Mouse (Mus musculus): Measurements from ENCODE around the gene Serpinh1. TPM values are rescaled to one million over a fixed set of nuclear protein-coding genes. Genes with fewer than 3 reads are reported as not detected.
A peak's percentile ranks its signal among the peaks of the same experiment; 100 is the strongest.

Serpinh1 gene
- polyA plus RNA-seq (2014; fragmentation: Nextera tagmentation; extraction: Ambion mirVana) = 102 and 115 TPM in 2 replicates

DNA sequence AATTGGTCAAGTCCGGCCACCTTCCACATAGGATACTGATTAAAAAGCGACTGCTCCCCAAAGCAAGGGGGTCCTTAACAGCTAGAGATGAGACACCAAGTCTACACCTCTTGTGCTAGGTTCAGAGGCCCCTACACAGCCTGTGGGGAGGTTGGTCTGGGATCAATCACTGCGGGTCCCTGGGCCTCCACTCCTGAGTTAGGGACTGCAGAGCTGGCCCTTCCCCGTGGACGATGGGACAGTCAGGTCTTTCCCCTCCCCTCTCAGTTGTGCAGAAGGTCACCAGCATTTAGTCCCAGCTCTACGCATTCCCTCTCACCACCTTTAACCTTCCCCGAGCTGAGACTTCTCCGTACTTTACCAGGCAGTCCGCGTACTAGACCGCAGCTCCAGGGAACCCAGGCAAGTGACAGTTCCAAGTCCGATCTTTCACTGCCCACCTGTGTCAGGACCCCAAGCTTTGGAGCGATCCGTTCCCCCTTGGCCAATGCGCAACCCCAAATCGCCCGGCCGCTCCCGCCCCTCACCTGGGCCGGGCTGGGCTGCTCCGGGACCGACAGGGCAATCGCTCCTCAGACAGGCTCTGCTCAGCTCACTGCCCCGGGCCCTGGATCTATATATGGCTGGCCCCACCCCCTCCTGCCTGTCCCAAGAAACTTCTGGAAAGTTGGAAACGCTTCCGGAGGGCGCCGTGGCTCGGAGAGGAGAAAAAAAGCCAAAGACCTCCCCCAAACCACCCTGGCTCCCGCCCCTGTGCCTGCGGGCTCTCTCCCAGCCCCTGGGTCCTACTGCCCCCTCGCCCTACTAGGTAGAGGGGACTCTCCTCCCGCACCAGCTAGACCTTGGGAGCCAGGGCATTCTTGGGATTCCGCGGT, at the start of gene Serpinh1:
Gene Serpinh1, minus strand, starts transcription at position 714 of the 875 bp plus-strand sequence.
- ATAC-seq (peak; percentile 54), DNase-seq (ENCODE audit: low spot score) (peak; percentile 80)
- WGBS = 2% methylated on average over 34 of the region's 35 CpGs
- H3K36me3 ChIP-seq (ENCODE audit: control insufficient read depth, insufficient read depth, low read length) = peaks cover 12% of the 10 kb centered on the region
- H3K9ac ChIP-seq (ENCODE audit: low read length) = peak within 1 kb of the TSS; percentile 64
- peaks cover 48% of the 10 kb centered on the region for H3K4me1 ChIP-seq (ENCODE audit: control insufficient read depth, insufficient read depth, low read length)
- peak within 1 kb of the TSS; percentile 40 for H3K4me3 ChIP-seq (ENCODE audit: low read depth, low read length)
- no peaks in the 10 kb centered on the region for H3K9me3 ChIP-seq (replicated peaks; ENCODE audit: control insufficient read depth, low read length)
- H3K27ac ChIP-seq (ENCODE audit: low read depth, low read length) = peak within 1 kb of the TSS; percentile 88
- H3K4me2 ChIP-seq (ENCODE audit: low read length) = peak within 1 kb of the TSS; percentile 74
- H3K27me3 ChIP-seq (replicated peaks; ENCODE audit: control insufficient read depth, insufficient read depth, low read length) = no peaks in the 10 kb centered on the region

DNA sequence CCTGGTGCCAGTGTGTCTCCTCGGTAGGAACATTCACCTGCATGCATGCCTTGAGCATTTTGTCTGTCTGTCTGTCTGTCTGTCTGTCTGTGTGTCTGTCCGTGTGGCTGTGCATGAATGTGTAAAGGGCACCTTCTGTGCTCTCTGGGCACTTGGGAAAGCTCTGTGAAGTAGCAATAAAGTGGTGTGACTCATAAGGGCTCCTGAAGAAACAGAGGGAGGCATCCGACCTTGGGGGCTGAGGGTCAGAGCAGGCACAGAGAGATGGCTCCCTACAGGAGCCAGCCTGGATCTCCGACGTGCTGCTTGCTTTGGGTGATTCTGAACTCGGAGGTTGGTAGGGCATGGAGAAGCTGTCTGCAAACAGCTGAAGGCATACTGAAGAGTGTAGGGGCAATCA, 49.4 kb upstream of the Serpinh1 start:
- Histone ChIP-seq H3K36me3 (ENCODE audit: control insufficient read depth, insufficient read depth, low read length) (peaks cover 14% of the 10 kb centered on the region; the same call in 1 of the 2 replicates), H3K4me2 (ENCODE audit: low read length) (no peak overlapping the region), H3K4me1 (ENCODE audit: control insufficient read depth, insufficient read depth, low read length) (no peaks in the 10 kb centered on the region), H3K9ac (ENCODE audit: low read length) (no peak overlapping the region), H3K27ac (ENCODE audit: low read depth, low read length) (no peak overlapping the region), H3K27me3 (replicated peaks; ENCODE audit: control insufficient read depth, insufficient read depth, low read length) (no peaks in the 10 kb centered on the region), H3K4me3 (ENCODE audit: low read depth, low read length) (no peak overlapping the region), H3K9me3 (replicated peaks; ENCODE audit: control insufficient read depth, low read length) (no peaks in the 10 kb centered on the region)
- no peak for DNase-seq (ENCODE audit: low spot score)
- 84% methylated on average over 6 of the region's 6 CpGs for WGBS
- ATAC-seq = no peak

DNA sequence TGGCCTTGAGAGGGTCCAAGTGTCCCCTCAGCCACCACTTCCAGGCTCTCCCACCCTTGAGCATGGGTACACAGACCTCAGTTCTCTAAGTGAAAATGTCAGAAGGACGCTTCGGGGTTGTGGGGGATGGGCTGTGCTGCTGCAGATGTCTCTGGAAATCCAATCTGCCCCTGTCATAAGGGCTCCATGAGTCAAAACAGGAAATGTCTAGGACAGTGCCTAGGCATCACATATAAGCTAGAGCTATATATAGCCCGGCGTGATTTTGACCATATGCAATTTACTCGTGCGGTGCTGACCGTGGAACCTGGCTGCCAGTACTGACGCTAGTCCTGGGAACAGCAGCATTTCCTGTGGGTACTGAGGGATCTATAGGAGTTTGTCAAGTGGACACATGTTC, 48.3 kb upstream of the Serpinh1 start:
- H3K4me2 ChIP-seq (ENCODE audit: low read length) = no peak overlapping the region
- H3K9ac ChIP-seq (ENCODE audit: low read length) = no peak overlapping the region
- H3K36me3 ChIP-seq (ENCODE audit: control insufficient read depth, insufficient read depth, low read length) = peaks cover 14% of the 10 kb centered on the region; the same call in 1 of the 2 replicates
- DNase-seq (ENCODE audit: low spot score) (no peak), ATAC-seq (no peak)
- 95% methylated on average over 8 of the region's 8 CpGs for WGBS
- no peaks in the 10 kb centered on the region for H3K4me1 ChIP-seq (ENCODE audit: control insufficient read depth, insufficient read depth, low read length)
- H3K27me3 ChIP-seq (replicated peaks; ENCODE audit: control insufficient read depth, insufficient read depth, low read length) = no peaks in the 10 kb centered on the region
- no peaks in the 10 kb centered on the region for H3K9me3 ChIP-seq (replicated peaks; ENCODE audit: control insufficient read depth, low read length)
- H3K27ac ChIP-seq (ENCODE audit: low read depth, low read length) = no peak overlapping the region
- no peak overlapping the region for H3K4me3 ChIP-seq (ENCODE audit: low read depth, low read length)

DNA sequence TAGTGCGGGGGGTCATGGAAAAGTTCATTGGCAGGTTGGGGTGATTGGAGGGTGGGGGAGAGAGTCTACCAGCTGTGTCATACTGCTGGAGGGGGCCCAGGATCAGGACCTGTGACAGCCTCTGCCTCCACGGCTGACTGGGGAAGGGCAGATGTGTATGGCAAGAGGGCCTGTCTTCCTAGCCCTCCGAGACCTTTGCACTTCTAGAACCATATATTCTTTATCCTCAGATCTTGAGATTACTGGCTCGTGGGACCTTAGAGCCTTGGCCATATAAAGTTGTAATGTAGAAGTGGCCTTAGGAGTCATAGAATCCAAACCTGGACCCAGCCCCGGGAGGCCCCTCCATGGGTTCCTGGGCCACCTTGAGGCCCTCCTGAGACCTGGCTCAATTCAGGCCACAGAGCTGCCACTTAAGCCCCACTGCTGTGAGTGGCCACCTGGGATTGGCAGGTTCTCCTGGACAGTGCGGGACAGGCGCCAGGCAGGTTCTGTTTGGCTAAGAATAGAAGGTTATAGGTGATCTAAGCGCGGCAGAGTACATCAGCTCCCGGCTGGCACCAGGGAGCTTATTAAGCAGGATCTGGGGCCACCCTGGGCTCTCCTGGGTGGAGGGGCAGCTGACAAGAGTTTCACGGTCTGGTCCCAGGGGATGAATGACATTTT, 44.1 kb upstream of the Serpinh1 start:
- H3K27ac ChIP-seq (ENCODE audit: low read depth, low read length) = no peak overlapping the region
- WGBS = 79% methylated on average over 11 of the region's 11 CpGs
- no peaks in the 10 kb centered on the region for H3K4me1 ChIP-seq (ENCODE audit: control insufficient read depth, insufficient read depth, low read length)

GRCm38 (mm10) chr7:99395908-99396616, 43.0 kb upstream of the Serpinh1 start:
- ATAC-seq (peak; percentile 40; the same call in 1 of the 2 replicates), DNase-seq (ENCODE audit: low spot score) (peak; percentile 33)
- peaks cover 16% of the 10 kb centered on the region for H3K36me3 ChIP-seq (ENCODE audit: control insufficient read depth, insufficient read depth, low read length)
- H3K27ac ChIP-seq (ENCODE audit: low read depth, low read length) = no peak overlapping the region
- H3K4me1 ChIP-seq (ENCODE audit: control insufficient read depth, insufficient read depth, low read length) = no peaks in the 10 kb centered on the region
- 58% methylated on average over 11 of the region's 11 CpGs for WGBS
- H3K9ac ChIP-seq (ENCODE audit: low read length) = no peak overlapping the region
- no peak overlapping the region for H3K4me3 ChIP-seq (ENCODE audit: low read depth, low read length)
- no peaks in the 10 kb centered on the region for H3K27me3 ChIP-seq (replicated peaks; ENCODE audit: control insufficient read depth, insufficient read depth, low read length)
- no peaks in the 10 kb centered on the region for H3K9me3 ChIP-seq (replicated peaks; ENCODE audit: control insufficient read depth, low read length)
- no peak overlapping the region for H3K4me2 ChIP-seq (ENCODE audit: low read length)

More for the DNA sequence above, 44.1 kb upstream of the Serpinh1 start:
- Histone ChIP-seq H3K36me3 (ENCODE audit: control insufficient read depth, insufficient read depth, low read length) (peaks cover 16% of the 10 kb centered on the region), H3K4me3 (ENCODE audit: low read depth, low read length) (no peak overlapping the region), H3K4me2 (ENCODE audit: low read length) (no peak overlapping the region), H3K9me3 (replicated peaks; ENCODE audit: control insufficient read depth, low read length) (no peaks in the 10 kb centered on the region), H3K27me3 (replicated peaks; ENCODE audit: control insufficient read depth, insufficient read depth, low read length) (no peaks in the 10 kb centered on the region), H3K9ac (ENCODE audit: low read length) (no peak overlapping the region)
- no peak for DNase-seq (ENCODE audit: low spot score)
- no peak for ATAC-seq

- no peak for ATAC-seq
- Histone ChIP-seq H3K4me1 (ENCODE audit: control insufficient read depth, insufficient read depth, low read length) (no peaks in the 10 kb centered on the region), H3K4me2 (ENCODE audit: low read length) (no peak overlapping the region), H3K36me3 (ENCODE audit: control insufficient read depth, insufficient read depth, low read length) (peaks cover 16% of the 10 kb centered on the region), H3K9ac (ENCODE audit: low read length) (no peak overlapping the region), H3K4me3 (ENCODE audit: low read depth, low read length) (no peak overlapping the region), H3K27ac (ENCODE audit: low read depth, low read length) (no peak overlapping the region), H3K9me3 (replicated peaks; ENCODE audit: control insufficient read depth, low read length) (no peaks in the 10 kb centered on the region), H3K27me3 (replicated peaks; ENCODE audit: control insufficient read depth, insufficient read depth, low read length) (no peaks in the 10 kb centered on the region)
- DNase-seq (ENCODE audit: low spot score) = no peak
- 90% methylated on average over 4 of the region's 4 CpGs for WGBS
Observed at GRCm38 (mm10) chr7:99395385-99395784, 42.3 kb upstream of the Serpinh1 start.

DNA sequence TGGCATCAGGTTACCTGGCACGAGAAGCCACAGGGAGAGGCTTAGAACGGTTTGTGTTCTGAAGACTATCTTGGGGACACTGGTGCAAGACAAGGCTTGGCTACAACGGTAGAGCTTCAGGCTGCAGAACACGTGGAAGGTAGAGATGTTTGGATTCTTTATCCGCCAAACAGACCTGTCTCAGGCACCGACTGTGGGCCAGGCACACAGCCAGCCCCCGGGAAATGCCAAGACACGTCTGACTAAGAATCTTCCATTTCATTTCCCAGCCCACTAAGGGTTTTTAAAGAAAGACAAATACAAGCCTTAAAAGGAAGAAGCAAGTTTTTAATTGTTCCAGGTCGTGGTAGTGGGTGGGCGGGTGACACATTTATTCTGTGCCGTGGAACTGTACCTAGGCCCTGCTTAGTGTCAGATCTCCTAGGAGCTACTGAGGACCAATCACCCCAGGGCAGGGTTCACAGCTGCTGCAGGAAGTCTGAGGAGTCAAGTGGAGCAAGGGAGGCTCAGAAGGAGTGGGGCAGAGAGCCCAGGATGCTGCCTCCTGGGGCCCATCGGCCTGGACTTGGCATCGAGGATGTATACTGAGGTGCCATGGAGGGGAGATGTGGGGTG, 40.8 kb upstream of the Serpinh1 start:
- Histone ChIP-seq H3K36me3 (ENCODE audit: control insufficient read depth, insufficient read depth, low read length) (peaks cover 17% of the 10 kb centered on the region), H3K27me3 (replicated peaks; ENCODE audit: control insufficient read depth, insufficient read depth, low read length) (no peaks in the 10 kb centered on the region), H3K9ac (ENCODE audit: low read length) (no peak overlapping the region), H3K4me2 (ENCODE audit: low read length) (no peak overlapping the region), H3K4me1 (ENCODE audit: control insufficient read depth, insufficient read depth, low read length) (no peaks in the 10 kb centered on the region), H3K9me3 (replicated peaks; ENCODE audit: control insufficient read depth, low read length) (no peaks in the 10 kb centered on the region), H3K27ac (ENCODE audit: low read depth, low read length) (no peak overlapping the region), H3K4me3 (ENCODE audit: low read depth, low read length) (no peak overlapping the region)
- 80% methylated on average over 13 of the region's 13 CpGs for WGBS
- DNase-seq (ENCODE audit: low spot score) (no peak), ATAC-seq (no peak)

- no peaks in the 10 kb centered on the region for H3K4me1 ChIP-seq (ENCODE audit: control insufficient read depth, insufficient read depth, low read length)
- H3K4me3 ChIP-seq (ENCODE audit: low read depth, low read length) = no peak overlapping the region
- DNase-seq (ENCODE audit: low spot score) (no peak), ATAC-seq (no peak)
- H3K4me2 ChIP-seq (ENCODE audit: low read length) = no peak overlapping the region
- 69% methylated on average over 2 of the region's 2 CpGs for WGBS
- H3K9me3 ChIP-seq (replicated peaks; ENCODE audit: control insufficient read depth, low read length) = no peaks in the 10 kb centered on the region
- peaks cover 22% of the 10 kb centered on the region for H3K36me3 ChIP-seq (ENCODE audit: control insufficient read depth, insufficient read depth, low read length)
- no peak overlapping the region for H3K27ac ChIP-seq (ENCODE audit: low read depth, low read length)
- H3K9ac ChIP-seq (ENCODE audit: low read length) = no peak overlapping the region
- H3K27me3 ChIP-seq (replicated peaks; ENCODE audit: control insufficient read depth, insufficient read depth, low read length) = no peaks in the 10 kb centered on the region
Observed at GRCm38 (mm10) chr7:99392696-99393095, 39.7 kb upstream of the Serpinh1 start.

Measured in forebrain, embryonic 14.5 days (tissue).